Mouse (Mus musculus): Measurements from ENCODE around the gene Cxcr2.
"Not testable (repeated sequence)": the region's sequence is repeated elsewhere in the genome, so short reads cannot be mapped to it uniquely, and the experiment has no call there.

The Cxcr2 gene

GRCm38 (mm10) chr1:74139415-74139814 is 14.4 kb upstream of the Cxcr2 start:
- DNase-seq (ENCODE audit: low read depth, low spot score): no peak

GRCm38 (mm10) chr1:74141781-74142180 is 12.0 kb upstream of the Cxcr2 start:
- no peak for DNase-seq (ENCODE audit: low read depth, low spot score)

- DNase-seq (ENCODE audit: low read depth, low spot score): no peak
Measured at GRCm38 (mm10) chr1:74149106-74149885, 4.5 kb upstream of the Cxcr2 start.

- DNase-seq (ENCODE audit: low read depth, low spot score): no peak
Measured at GRCm38 (mm10) chr1:74150101-74150500, 3.7 kb upstream of the Cxcr2 start.

- no peak for DNase-seq (ENCODE audit: low read depth, low spot score)
Measured at GRCm38 (mm10) chr1:74151091-74151490, 2.7 kb upstream of the Cxcr2 start.

- no peak for DNase-seq (ENCODE audit: low read depth, low spot score)
Measured at GRCm38 (mm10) chr1:74155435-74156012, 1.7 kb downstream of the Cxcr2 start.

- no peak for DNase-seq (ENCODE audit: low read depth, low spot score)
Measured at GRCm38 (mm10) chr1:74156381-74156910, 2.7 kb downstream of the Cxcr2 start.

GRCm38 (mm10) chr1:74159613-74160012 is 5.8 kb downstream of the Cxcr2 start:
- DNase-seq (ENCODE audit: low read depth, low spot score): not testable (repeated sequence)

- DNase-seq (ENCODE audit: low read depth, low spot score): no peak
Measured at GRCm38 (mm10) chr1:74160036-74160435, 6.2 kb downstream of the Cxcr2 start.

- DNase-seq (ENCODE audit: low read depth, low spot score): no peak
Measured at GRCm38 (mm10) chr1:74167136-74167535, 13.3 kb downstream of the Cxcr2 start.

GRCm38 (mm10) chr1:74169721-74170120 is 15.9 kb downstream of the Cxcr2 start:
- DNase-seq (ENCODE audit: low read depth, low spot score): no peak

GRCm38 (mm10) chr1:74172722-74173121 is 18.9 kb downstream of the Cxcr2 start:
- DNase-seq (ENCODE audit: low read depth, low spot score): no peak

- DNase-seq (ENCODE audit: low read depth, low spot score): no peak
Measured at GRCm38 (mm10) chr1:74175731-74176130, 21.9 kb downstream of the Cxcr2 start.

GRCm38 (mm10) chr1:74178618-74179017 is 24.8 kb downstream of the Cxcr2 start:
- no peak for DNase-seq (ENCODE audit: low read depth, low spot score)

- no peak for DNase-seq (ENCODE audit: low read depth, low spot score)
Measured at GRCm38 (mm10) chr1:74179624-74180408, 26.0 kb downstream of the Cxcr2 start.

GRCm38 (mm10) chr1:74181462-74181861 is 27.7 kb downstream of the Cxcr2 start:
- no peak for DNase-seq (ENCODE audit: low read depth, low spot score)

- no peak for DNase-seq (ENCODE audit: low read depth, low spot score)
Measured at GRCm38 (mm10) chr1:74183006-74183405, 29.2 kb downstream of the Cxcr2 start.

GRCm38 (mm10) chr1:74190471-74190870 is 36.7 kb downstream of the Cxcr2 start:
- no peak for DNase-seq (ENCODE audit: low read depth, low spot score)

GRCm38 (mm10) chr1:74192711-74193110 is 38.9 kb downstream of the Cxcr2 start:
- no peak for DNase-seq (ENCODE audit: low read depth, low spot score)

- DNase-seq (ENCODE audit: low read depth, low spot score): no peak
Measured at GRCm38 (mm10) chr1:74194445-74194844, 40.7 kb downstream of the Cxcr2 start, which contains the start of gene Cxcr1. Gene Cxcr1, minus strand, starts transcription at chr1:74194631.

- DNase-seq (ENCODE audit: low read depth, low spot score): peak; percentile 29
Measured at GRCm38 (mm10) chr1:74195961-74196360, 42.2 kb downstream of the Cxcr2 start.

All from WW6 (cell line).